19 mouse cellular contexts compared by ENCODE assay signal in genomic region chr10:18987046-18987906, GRCm38 (mm10). TPM values are rescaled to one million over a fixed set of nuclear protein-coding genes. Genes with fewer than 3 reads are reported as not detected.
DNase-seq lines count a peak whose midpoint lies in the region; ATAC-seq and TF ChIP-seq lines count a peak whose summit lies in the region.
"Had no signal": no experiment of that assay in that cellular context is flagged by ENCODE, and none has a peak within 500 bp of the region (broad histone marks: within the 10 kb centered on the region; RNA-seq: fewer than 3 reads in every experiment).

No protein-coding gene starts in this region.

- WGBS in forebrain, embryonic 13.5 days, result 21% methylated on average over 2 of the region's 2 CpGs
- 26% methylated on average over 2 of the region's 2 CpGs for WGBS in forebrain, postnatal 0 days
- WGBS in limb, embryonic 11.5 days, result 33% methylated on average over 2 of the region's 2 CpGs
- 35% methylated on average over 2 of the region's 2 CpGs for WGBS in limb, embryonic 10.5 days
- WGBS in embryonic facial prominence, embryonic 11.5 days, result 19% methylated on average over 2 of the region's 2 CpGs

- no peak overlapping the region for H3K4me2 ChIP-seq in forebrain, embryonic 13.5 days
- no peak overlapping the region for H3K4me2 ChIP-seq in forebrain, postnatal 0 days (ENCODE audit: low read depth)
- no peak overlapping the region for H3K4me2 ChIP-seq in limb, embryonic 11.5 days (ENCODE audit: low read depth, severe bottlenecking)
- H3K4me2 ChIP-seq in embryonic facial prominence, embryonic 11.5 days (ENCODE audit: low read depth, low read length), result no peak overlapping the region
- H3K4me2 ChIP-seq: embryonic facial prominence, embryonic 12.5 days; hindbrain, embryonic 12.5 days; intestine, embryonic 15.5 days had no signal

- no peaks in the 10 kb centered on the region for H3K36me3 ChIP-seq in forebrain, embryonic 13.5 days (ENCODE audit: poor library complexity, severe bottlenecking)
- no peaks in the 10 kb centered on the region for H3K36me3 ChIP-seq in forebrain, postnatal 0 days (ENCODE audit: insufficient read depth)
- no peaks in the 10 kb centered on the region for H3K36me3 ChIP-seq in limb, embryonic 11.5 days (ENCODE audit: control insufficient read depth, insufficient read depth, low read length)
- H3K36me3 ChIP-seq in limb, embryonic 10.5 days, result no peaks in the 10 kb centered on the region
- no peaks in the 10 kb centered on the region for H3K36me3 ChIP-seq in embryonic facial prominence, embryonic 11.5 days (replicated peaks; ENCODE audit: control insufficient read depth, insufficient read depth, low read depth, low read length)
- H3K36me3 ChIP-seq: embryonic facial prominence, embryonic 12.5 days; hindbrain, embryonic 12.5 days; intestine, embryonic 15.5 days; midbrain, embryonic 10.5 days had no signal

- no peaks in the 10 kb centered on the region for H3K4me1 ChIP-seq in forebrain, embryonic 13.5 days
- no peaks in the 10 kb centered on the region for H3K4me1 ChIP-seq in forebrain, postnatal 0 days (ENCODE audit: insufficient read depth)
- H3K4me1 ChIP-seq in limb, embryonic 11.5 days (ENCODE audit: control insufficient read depth, insufficient read depth, low read length), result no peaks in the 10 kb centered on the region
- H3K4me1 ChIP-seq in limb, embryonic 10.5 days, result peaks cover 3% of the 10 kb centered on the region; the same call in 1 of the 2 replicates
- no peaks in the 10 kb centered on the region for H3K4me1 ChIP-seq in embryonic facial prominence, embryonic 11.5 days (ENCODE audit: control insufficient read depth, insufficient read depth, low read length)
- H3K4me1 ChIP-seq: intestine, embryonic 15.5 days had no signal

- no peaks in the 10 kb centered on the region for H3K27me3 ChIP-seq in forebrain, embryonic 13.5 days
- H3K27me3 ChIP-seq in forebrain, postnatal 0 days (ENCODE audit: insufficient read depth, low read length), result no peaks in the 10 kb centered on the region
- no peaks in the 10 kb centered on the region for H3K27me3 ChIP-seq in limb, embryonic 11.5 days (ENCODE audit: control insufficient read depth, insufficient read depth, low read length)
- no peaks in the 10 kb centered on the region for H3K27me3 ChIP-seq in limb, embryonic 10.5 days (ENCODE audit: low read depth, poor library complexity, severe bottlenecking)
- H3K27me3 ChIP-seq in embryonic facial prominence, embryonic 11.5 days (ENCODE audit: control insufficient read depth, insufficient read depth, low read length), result no peaks in the 10 kb centered on the region
- H3K27me3 ChIP-seq: embryonic facial prominence, embryonic 12.5 days; hindbrain, embryonic 12.5 days; intestine, embryonic 15.5 days had no signal

- H3K9me3 ChIP-seq in forebrain, embryonic 13.5 days (replicated peaks), result no peaks in the 10 kb centered on the region
- H3K9me3 ChIP-seq in forebrain, postnatal 0 days (ENCODE audit: low read length), result no peaks in the 10 kb centered on the region
- no peaks in the 10 kb centered on the region for H3K9me3 ChIP-seq in limb, embryonic 11.5 days (ENCODE audit: control insufficient read depth, low read length)
- H3K9me3 ChIP-seq in limb, embryonic 10.5 days (replicated peaks), result no peaks in the 10 kb centered on the region
- H3K9me3 ChIP-seq in embryonic facial prominence, embryonic 11.5 days (replicated peaks; ENCODE audit: control insufficient read depth, low read length), result no peaks in the 10 kb centered on the region
- H3K9me3 ChIP-seq: embryonic facial prominence, embryonic 12.5 days; hindbrain, embryonic 12.5 days; intestine, embryonic 15.5 days; midbrain, embryonic 10.5 days had no signal

- DNase-seq in forebrain, postnatal 0 days, result no peak
- DNase-seq in limb, embryonic 11.5 days (ENCODE audit: low spot score), result peak; percentile 25
- no peak for DNase-seq in limb, embryonic 10.5 days (ENCODE audit: low spot score)
- peak; percentile 46 for DNase-seq in embryonic facial prominence, embryonic 11.5 days (ENCODE audit: low spot score)
- no peak for DNase-seq in left cerebral cortex, adult 2 months (ENCODE audit: extremely low spot score in 1 of 2, low spot score in 2 of 2)
- no peak for DNase-seq in cerebellum, adult 9-10 months
- DNase-seq in heart, postnatal 36 days, result no peak
- DNase-seq: adrenal gland, postnatal 36 days; B cell, adult 2 months; cerebellum, adult 8-10 months; liver; lung, adult 2 months; lung, postnatal 36 days; thymus, adult 18-20 months had no signal

- no peak overlapping the region for H3K4me3 ChIP-seq in forebrain, embryonic 13.5 days
- no peak overlapping the region for H3K4me3 ChIP-seq in forebrain, postnatal 0 days (ENCODE audit: low read depth, low read length)
- no peak overlapping the region for H3K4me3 ChIP-seq in limb, embryonic 11.5 days (ENCODE audit: low read depth, low read length)
- no peak overlapping the region for H3K4me3 ChIP-seq in limb, embryonic 10.5 days
- no peak overlapping the region for H3K4me3 ChIP-seq in embryonic facial prominence, embryonic 11.5 days (ENCODE audit: low read depth, low read length)
- no peak overlapping the region for H3K4me3 ChIP-seq in left cerebral cortex, adult 2 months
- H3K4me3 ChIP-seq: embryonic facial prominence, embryonic 12.5 days; hindbrain, embryonic 12.5 days; intestine, embryonic 15.5 days; midbrain, embryonic 10.5 days had no signal

- H3K9ac ChIP-seq in forebrain, embryonic 13.5 days, result no peak overlapping the region
- no peak overlapping the region for H3K9ac ChIP-seq in forebrain, postnatal 0 days
- H3K9ac ChIP-seq in limb, embryonic 11.5 days (ENCODE audit: low read length), result no peak overlapping the region
- H3K9ac ChIP-seq in embryonic facial prominence, embryonic 11.5 days (replicated peaks; ENCODE audit: low read length), result no peak overlapping the region
- H3K9ac ChIP-seq: embryonic facial prominence, embryonic 12.5 days; hindbrain, embryonic 12.5 days; intestine, embryonic 15.5 days had no signal

- TF ChIP-seq CTCF in forebrain, postnatal 0 days (IDR thresholded peaks at IDR 0.05; ENCODE audit: low read depth), result no peak
- TF ChIP-seq CTCF in left cerebral cortex, adult 2 months (IDR thresholded peaks at IDR 0.05), result no peak

- H3K27ac ChIP-seq in forebrain, embryonic 13.5 days, result no peak overlapping the region
- H3K27ac ChIP-seq in forebrain, postnatal 0 days (ENCODE audit: low read depth, low read length), result no peak overlapping the region
- H3K27ac ChIP-seq in limb, embryonic 11.5 days (replicated peaks; ENCODE audit: low read depth, low read length), result no peak overlapping the region
- no peak overlapping the region for H3K27ac ChIP-seq in limb, embryonic 10.5 days
- no peak overlapping the region for H3K27ac ChIP-seq in embryonic facial prominence, embryonic 11.5 days (replicated peaks; ENCODE audit: low read depth, low read length)
- no peak overlapping the region for H3K27ac ChIP-seq in left cerebral cortex, adult 2 months
- H3K27ac ChIP-seq: embryonic facial prominence, embryonic 12.5 days; hindbrain, embryonic 12.5 days; intestine, embryonic 15.5 days; midbrain, embryonic 10.5 days had no signal

- ATAC-seq in forebrain, embryonic 13.5 days, result 0 out of 2 replicates have a peak, but pooled peaks have one; percentile 50
- no peak for ATAC-seq in forebrain, postnatal 0 days
- ATAC-seq in limb, embryonic 11.5 days (ENCODE audit: insufficient number of reproducible peaks, low FRiP score, low TSS enrichment, low read depth), result no peak
- ATAC-seq in embryonic facial prominence, embryonic 11.5 days (replicated peaks; ENCODE audit: insufficient number of reproducible peaks, low FRiP score, low TSS enrichment, low read depth), result no peak
- ATAC-seq: intestine, embryonic 15.5 days had no signal

- intact Hi-C loops in left cerebral cortex, adult 2 months (cut with DNase I), result no loop called here
- intact Hi-C loops in heart, postnatal 36 days (cut with DNase I), result no loop called here

RNA-seq across cellular contexts. Expression of gene Tnfaip3, which starts 28.2 kb away (rescaled TPM):
- 1.3 TPM in 2 replicates for polyA plus RNA-seq in forebrain, embryonic 13.5 days (2015; fragmentation: Nextera tagmentation; extraction: Ambion mirVana)
- total RNA-seq in forebrain, postnatal 0 days (2014; rRNA removed), result 3.3 and 3.5 TPM in 2 replicates
- polyA plus RNA-seq in forebrain, postnatal 0 days (2015; fragmentation: Nextera tagmentation; extraction: Ambion mirVana), result 1.0 and 1.2 TPM in 2 replicates
- polyA plus RNA-seq in limb, embryonic 11.5 days (2014; fragmentation: Nextera tagmentation; extraction: Ambion mirVana), result 2.2 and 2.5 TPM in 2 replicates
- 1.3 and 2.3 TPM in 2 replicates for polyA plus RNA-seq in limb, embryonic 10.5 days (2016; fragmentation: Nextera tagmentation; extraction: Ambion mirVana)
- polyA plus RNA-seq in embryonic facial prominence, embryonic 11.5 days (2014; fragmentation: Nextera tagmentation; extraction: Ambion mirVana), result 2.2 and 2.3 TPM in 2 replicates
- 1 to 10 TPM; 4.6 to 5.1 TPM for total RNA-seq in left cerebral cortex, adult 2 months (2021)
- 1 to 10 TPM; 2.1 to 2.7 TPM for total RNA-seq in heart, postnatal 36 days (2021)

Comparison
In these comparisons a context has a peak if more than half of its experiments do, and no peak if none do; other contexts are left out.
1. DNase-seq: peak in limb, embryonic 11.5 days (single experiment) and embryonic facial prominence, embryonic 11.5 days (single experiment); none in forebrain, postnatal 0 days (single experiment), limb, embryonic 10.5 days (single experiment), left cerebral cortex, adult 2 months (0 of 2), cerebellum, adult 9-10 months (single experiment) and heart, postnatal 36 days (0 of 2).